ENCODE assay signal across 8 mouse cellular contexts in the genomic region with DNA sequence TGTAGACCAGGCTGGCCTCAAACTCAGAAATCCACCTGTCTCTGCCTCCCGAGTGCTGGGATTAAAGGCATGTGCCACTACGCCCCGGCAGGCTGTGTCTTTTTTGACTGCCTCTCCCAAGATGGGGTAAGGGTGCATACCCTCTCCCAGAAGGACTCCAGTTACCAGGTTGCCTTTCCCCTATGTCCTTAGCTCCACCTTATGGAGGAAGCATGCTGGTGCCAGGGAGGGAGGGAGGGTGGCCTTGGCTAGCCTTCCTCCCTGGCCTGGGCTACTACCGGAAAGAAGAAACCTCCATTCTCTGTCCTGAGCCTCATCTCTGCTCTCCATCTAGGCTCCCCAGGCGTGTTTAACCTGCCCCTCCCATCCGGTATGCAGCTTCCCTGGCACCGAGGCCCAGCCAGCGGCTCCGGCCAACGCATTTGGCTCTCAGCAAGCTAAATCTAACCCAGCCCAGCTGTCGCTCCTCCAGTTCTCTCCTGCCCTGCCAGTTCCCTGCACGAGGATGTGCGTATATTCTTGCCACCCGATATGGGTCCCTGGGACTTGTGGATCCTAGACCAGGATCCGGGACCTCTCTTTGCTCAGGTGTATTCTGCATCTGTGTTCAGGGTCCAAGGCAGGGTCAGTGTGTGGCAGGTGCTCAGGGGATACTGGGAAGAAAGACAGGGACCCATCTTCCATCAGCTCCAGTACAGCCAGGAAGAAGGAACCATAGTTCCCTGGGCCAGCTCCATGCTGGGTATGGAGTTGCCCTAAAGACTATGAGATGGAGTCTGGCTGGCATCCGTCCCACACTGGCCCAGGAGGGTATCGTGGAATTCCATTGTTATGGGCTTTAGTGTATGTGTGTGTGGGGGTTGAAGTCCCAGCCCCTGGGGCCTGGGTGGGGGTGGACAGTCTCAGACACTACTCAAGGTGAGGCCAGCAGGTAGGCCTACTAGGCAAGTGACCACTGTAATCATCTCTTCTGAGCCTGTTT. TPM values are rescaled to one million over a fixed set of nuclear protein-coding genes. Genes with fewer than 3 reads are reported as not detected.
DNase-seq lines count a peak whose midpoint lies in the region; ATAC-seq and TF ChIP-seq lines count a peak whose summit lies in the region.

No protein-coding gene starts in this region.

- no peaks in the 10 kb centered on the region for H3K79me2 ChIP-seq in heart, adult 2 months (replicated peaks; ENCODE audit: control insufficient read depth, insufficient read depth, low read length)

- no peak for TF ChIP-seq EP300 in heart, adult 2 months (IDR thresholded peaks at IDR 0.05; ENCODE audit: insufficient read depth, low read depth, low read length)

- H3K27me3 ChIP-seq in heart, adult 2 months (ENCODE audit: control insufficient read depth, insufficient read depth, low read length) = no peaks in the 10 kb centered on the region
- H3K27me3 ChIP-seq in liver, embryonic 11.5 days (replicated peaks; ENCODE audit: control insufficient read depth, insufficient read depth, low read length) = 0 out of 2 replicates have a peak, but pooled peaks cover 5% of the 10 kb centered on the region

- peaks cover 17% of the 10 kb centered on the region for H3K4me1 ChIP-seq in heart, adult 2 months (ENCODE audit: control insufficient read depth, insufficient read depth, low read length)
- H3K4me1 ChIP-seq in liver, embryonic 11.5 days (replicated peaks; ENCODE audit: control insufficient read depth, insufficient read depth, low read length) = peaks cover 13% of the 10 kb centered on the region

- no peak overlapping the region for H3K9ac ChIP-seq in heart, adult 2 months (ENCODE audit: low read depth, low read length)
- no peak overlapping the region for H3K9ac ChIP-seq in liver, embryonic 11.5 days (ENCODE audit: low read depth, low read length)

- peak; percentile 27 for TF ChIP-seq CTCF in heart, adult 2 months (IDR thresholded peaks at IDR 0.05)

- no peak overlapping the region for H3K4me3 ChIP-seq in heart, adult 2 months
- H3K4me3 ChIP-seq in liver, embryonic 11.5 days (ENCODE audit: low read depth, low read length) = no peak overlapping the region

- no peak for TF ChIP-seq POLR2A in heart, adult 2 months (IDR thresholded peaks at IDR 0.05; ENCODE audit: insufficient read depth, low read depth, low read length)

- H3K27ac ChIP-seq in heart, adult 2 months = peak overlapping the region; percentile 65
- H3K27ac ChIP-seq in liver, embryonic 11.5 days (ENCODE audit: low read depth, low read length) = no peak overlapping the region

- intact Hi-C loops in heart, adult 2 months (cut with DNase I) = no loop called here

- no peak overlapping the region for H3K4me2 ChIP-seq in liver, embryonic 11.5 days

- H3K9me3 ChIP-seq in liver, embryonic 11.5 days (ENCODE audit: control insufficient read depth, low read length) = no peaks in the 10 kb centered on the region

- WGBS in heart, adult 2 months = 43% methylated on average over 17 of the region's 17 CpGs
- WGBS in liver, embryonic 11.5 days = 58% methylated on average over 17 of the region's 17 CpGs

- peak; percentile 71 for DNase-seq in layer of hippocampus, adult 11-12 months (ENCODE audit: low spot score)
- no peak for DNase-seq in layer of hippocampus, adult 9-10 months (ENCODE audit: low spot score)
- peak; percentile 93 to 96 for DNase-seq in cerebellum, postnatal 10 days
- DNase-seq in heart, adult 2 months = peak; percentile 71 to 83
- peak; percentile 40 to 47 for DNase-seq in layer of hippocampus, postnatal 25 days (ENCODE audit: extremely low spot score in 1 of 2, low spot score in 1 of 2)
- peak; percentile 84 to 87 for DNase-seq in right cerebral cortex, postnatal 10 days (ENCODE audit: low spot score in 2 of 2)
- DNase-seq in testis, postnatal 14 days (ENCODE audit: low spot score) = no peak
- no peak for DNase-seq in liver, embryonic 11.5 days (ENCODE audit: low spot score)

- no peak for ATAC-seq in liver, embryonic 11.5 days (replicated peaks; ENCODE audit: low FRiP score)

- no peaks in the 10 kb centered on the region for H3K36me3 ChIP-seq in heart, adult 2 months (ENCODE audit: control insufficient read depth, insufficient read depth, low read length)
- no peaks in the 10 kb centered on the region for H3K36me3 ChIP-seq in liver, embryonic 11.5 days (ENCODE audit: control insufficient read depth, insufficient read depth, low read length)

RNA-seq across cellular contexts. Expression of a gene that starts 4.9 kb away (rescaled TPM):
- 10 to 100 TPM; 31.8 to 36.4 TPM for total RNA-seq in heart, adult 2 months (2021)
- 27.6 and 38.5 TPM in 2 replicates for polyA plus RNA-seq in heart, adult 2 months (2012; rRNA removed)
- total RNA-seq in layer of hippocampus, postnatal 25 days (2021) = 10 to 100 TPM; 46.6 to 47.0 TPM
- polyA plus RNA-seq in liver, embryonic 11.5 days (2014; fragmentation: Nextera tagmentation; extraction: Ambion mirVana) = 19.2 and 20.4 TPM in 2 replicates

RNA-seq across cellular contexts. Expression of a gene that starts 9.9 kb away (rescaled TPM):
- under 1 TPM in 1 of 2 experiments, not detected in 1; 0.21 TPM for total RNA-seq in heart, adult 2 months (2021)
- polyA plus RNA-seq in heart, adult 2 months (2012; rRNA removed) = 0.06 TPM in 1 of 2 replicates, not detected in the other
- 10 to 100 TPM; 45.3 to 50.7 TPM for total RNA-seq in layer of hippocampus, postnatal 25 days (2021)
- not detected in 2 replicates for polyA plus RNA-seq in liver, embryonic 11.5 days (2014; fragmentation: Nextera tagmentation; extraction: Ambion mirVana)

RNA-seq across cellular contexts. Expression of a gene that starts 43.8 kb away (rescaled TPM):
- 10 to 100 TPM; 27.1 to 30.8 TPM for total RNA-seq in heart, adult 2 months (2021)
- 23.2 and 32.0 TPM in 2 replicates for polyA plus RNA-seq in heart, adult 2 months (2012; rRNA removed)
- 10 to 100 TPM; 17.6 to 17.9 TPM for total RNA-seq in layer of hippocampus, postnatal 25 days (2021)
- 23.1 and 28.2 TPM in 2 replicates for polyA plus RNA-seq in liver, embryonic 11.5 days (2014; fragmentation: Nextera tagmentation; extraction: Ambion mirVana)

RNA-seq across cellular contexts. Expression of a gene that starts 57.1 kb away (rescaled TPM):
- total RNA-seq in heart, adult 2 months (2021) = 10 to 100 TPM; 79.2 to 89.0 TPM
- 56.6 and 76.0 TPM in 2 replicates for polyA plus RNA-seq in heart, adult 2 months (2012; rRNA removed)
- total RNA-seq in layer of hippocampus, postnatal 25 days (2021) = 100 to 1,000 TPM; 104 to 108 TPM
- 211 and 217 TPM in 2 replicates for polyA plus RNA-seq in liver, embryonic 11.5 days (2014; fragmentation: Nextera tagmentation; extraction: Ambion mirVana)

Comparison
In these comparisons a context has a peak if more than half of its experiments do, and no peak if none do; other contexts are left out.
1. DNase-seq: peak in layer of hippocampus, adult 11-12 months (single experiment), cerebellum, postnatal 10 days (2 of 2), heart, adult 2 months (2 of 2), layer of hippocampus, postnatal 25 days (2 of 2) and right cerebral cortex, postnatal 10 days (2 of 2); none in layer of hippocampus, adult 9-10 months (single experiment), testis, postnatal 14 days (single experiment) and liver, embryonic 11.5 days (single experiment).
2. RNA of a gene that starts 9.9 kb away (total RNA-seq): 45.3 to 50.7 TPM in layer of hippocampus, postnatal 25 days; 0.21 TPM in heart, adult 2 months; every median in the first group is over 10 times any median in the second.